Mouse (Mus musculus) liver, embryonic 14.5 days (tissue): ENCODE measurements around the gene Clybl.

Source experiments
- CTCF ChIP-seq: IDR thresholded peaks from 2 replicates; pipeline ENCODE4 v1.5.1; 2016; ENCODE audit warnings: antibody characterized with exemption, low read depth, control low read depth
- EP300 ChIP-seq: IDR thresholded peaks from 2 replicates; pipeline ENCODE4 v1.6.1; 2016; ENCODE audit warnings: antibody characterized with exemption, low read depth

GRCm38 (mm10) chr14:122222934-122223374 lies 41.5 kb downstream of the Clybl start:
- no peak for TF ChIP-seq CTCF
- no peak for TF ChIP-seq EP300
